Mouse (Mus musculus): ENCODE results near the gene Edn1.

GRCm38 (mm10) chr13:42334981-42335380, 33.7 kb downstream of the Edn1 start:
- TF ChIP-seq EP300 (IDR thresholded peaks at IDR 0.05; ENCODE audit: low read depth in 1 of 2, low read length in 2 of 2) (no peak), CTCF (IDR thresholded peaks at IDR 0.05 in 2 of 3, conservative IDR thresholded peaks at IDR 0.05 in 1 of 3; ENCODE audit: control insufficient read depth in 1 of 3, insufficient read depth in 1 of 3, low read depth in 2 of 3, low read length in 3 of 3, poor library complexity in 1 of 3, severe bottlenecking in 1 of 3) (no peak)
